Mouse (Mus musculus) heart, adult 2 months (tissue): ENCODE data around the gene Olfr1222.

Experiments
- CTCF ChIP-seq: fragments of 200-600 bp; IDR thresholded peaks from 2 replicates; pipeline ENCODE4 v1.8.1; 2022; ENCODE audit warnings: antibody characterized with exemption, mild to moderate bottlenecking, moderate library complexity
- EP300 ChIP-seq: fragments of 200-500 bp; IDR thresholded peaks from 2 replicates; pipeline ENCODE4 v1.6.1; 2011; ENCODE audit warnings: low read depth, low read length, control low read depth; ENCODE audit not compliant: insufficient read depth

DNA sequence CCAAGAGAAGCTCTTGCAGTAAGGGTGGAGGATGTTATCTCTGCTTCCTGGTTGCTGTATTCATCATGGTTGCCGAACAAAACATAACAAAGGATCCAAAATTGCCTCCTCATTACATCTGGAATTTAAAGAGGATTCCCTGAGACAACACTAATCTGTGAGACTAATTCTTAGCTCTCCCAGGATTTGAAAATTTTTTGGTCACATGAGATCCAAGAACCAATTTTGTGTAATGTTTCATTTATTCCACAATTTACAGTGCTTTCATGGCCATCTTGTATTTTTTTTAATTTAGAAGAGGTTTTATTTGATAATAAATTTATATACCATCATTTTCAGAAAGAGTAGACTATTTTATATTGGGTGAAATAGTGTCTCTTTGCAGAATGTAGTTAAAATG, 49.4 kb downstream of the Olfr1222 start, which contains the start of gene Olfr1219:
- no peak for TF ChIP-seq CTCF
- TF ChIP-seq EP300, result no peak
